11 mouse cellular contexts compared by ENCODE assay signal in the genomic region with DNA sequence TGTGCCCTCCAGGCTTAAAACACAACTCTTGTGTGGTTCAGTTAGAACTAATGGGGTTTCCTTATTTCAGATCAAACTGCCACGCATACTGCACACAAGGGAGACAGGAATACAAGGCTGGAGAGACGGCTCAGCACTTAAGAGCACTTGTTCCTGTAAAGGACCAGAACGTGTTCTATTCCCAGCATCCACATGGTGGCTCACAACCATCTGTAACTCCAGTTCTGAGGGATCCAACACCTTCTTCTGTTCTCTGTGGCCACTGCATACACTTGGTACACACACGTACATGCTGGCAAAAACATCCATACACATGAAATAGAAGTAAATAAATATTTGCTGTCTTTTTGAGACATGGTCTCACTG. TPM values are rescaled to one million over a fixed set of nuclear protein-coding genes. Genes with fewer than 3 reads are reported as not detected.
DNase-seq lines count a peak whose midpoint lies in the region; ATAC-seq and TF ChIP-seq lines count a peak whose summit lies in the region.
"Had no signal": no experiment of that assay in that cellular context is flagged by ENCODE, and none has a peak within 500 bp of the region (broad histone marks: within the 10 kb centered on the region; RNA-seq: fewer than 3 reads in every experiment).

No protein-coding gene starts in this region.

- no peaks in the 10 kb centered on the region for H3K9me3 ChIP-seq in heart, embryonic 15.5 days (replicated peaks)
- H3K9me3 ChIP-seq in heart, embryonic 10.5 days: no peaks in the 10 kb centered on the region
- H3K9me3 ChIP-seq in lung, postnatal 0 days (ENCODE audit: low read length): no peaks in the 10 kb centered on the region
- no peaks in the 10 kb centered on the region for H3K9me3 ChIP-seq in intestine, postnatal 0 days (ENCODE audit: control insufficient read depth)
- H3K9me3 ChIP-seq: liver, embryonic 12.5 days had no signal

- H3K9ac ChIP-seq in heart, embryonic 15.5 days: no peak overlapping the region
- H3K9ac ChIP-seq in lung, postnatal 0 days (replicated peaks; ENCODE audit: low read depth): no peak overlapping the region
- no peak overlapping the region for H3K9ac ChIP-seq in intestine, postnatal 0 days (ENCODE audit: low read depth, low read length)
- H3K9ac ChIP-seq: liver, embryonic 12.5 days had no signal

- peak overlapping the region; percentile 41 for H3K27ac ChIP-seq in heart, embryonic 15.5 days
- no peak overlapping the region for H3K27ac ChIP-seq in heart, embryonic 10.5 days
- H3K27ac ChIP-seq in lung, postnatal 0 days (ENCODE audit: low read length): no peak overlapping the region
- H3K27ac ChIP-seq in intestine, postnatal 0 days (ENCODE audit: low read depth, low read length): no peak overlapping the region
- H3K27ac ChIP-seq: liver, embryonic 12.5 days had no signal

- no peaks in the 10 kb centered on the region for H3K27me3 ChIP-seq in heart, embryonic 15.5 days
- no peaks in the 10 kb centered on the region for H3K27me3 ChIP-seq in heart, embryonic 10.5 days (ENCODE audit: insufficient read depth, poor library complexity, severe bottlenecking)
- H3K27me3 ChIP-seq in lung, postnatal 0 days (replicated peaks; ENCODE audit: insufficient read depth, low read length): no peaks in the 10 kb centered on the region
- H3K27me3 ChIP-seq in intestine, postnatal 0 days (replicated peaks; ENCODE audit: control insufficient read depth, insufficient read depth, low read length): no peaks in the 10 kb centered on the region
- H3K27me3 ChIP-seq: liver, embryonic 12.5 days had no signal

- ATAC-seq in heart, embryonic 15.5 days (replicated peaks; ENCODE audit: insufficient number of reproducible peaks, insufficient read depth, low FRiP score, low read depth): no peak
- no peak for ATAC-seq in lung, postnatal 0 days
- no peak for ATAC-seq in intestine, postnatal 0 days
- no peak for ATAC-seq in monocyte, adult 5-6 weeks (replicated peaks; ENCODE audit: insufficient number of reproducible peaks, low FRiP score, low TSS enrichment, poor library complexity, severe bottlenecking)
- ATAC-seq: CD4-positive, CD25-positive, alpha-beta regulatory T cell, adult 4 months; liver, embryonic 12.5 days had no signal

- TF ChIP-seq EP300 in lung, postnatal 0 days (IDR thresholded peaks at IDR 0.05): no peak

- no peaks in the 10 kb centered on the region for H3K36me3 ChIP-seq in heart, embryonic 15.5 days
- no peaks in the 10 kb centered on the region for H3K36me3 ChIP-seq in heart, embryonic 10.5 days
- H3K36me3 ChIP-seq in lung, postnatal 0 days (ENCODE audit: insufficient read depth, low read length): no peaks in the 10 kb centered on the region
- no peaks in the 10 kb centered on the region for H3K36me3 ChIP-seq in intestine, postnatal 0 days (ENCODE audit: control insufficient read depth, insufficient read depth)
- H3K36me3 ChIP-seq: liver, embryonic 12.5 days had no signal

- peak; percentile 26 for TF ChIP-seq CTCF in lung, postnatal 0 days (IDR thresholded peaks at IDR 0.05)
- TF ChIP-seq CTCF in intestine, postnatal 0 days (IDR thresholded peaks at IDR 0.05; ENCODE audit: low read depth): peak; percentile 38

- 39% methylated on average over 4 of the region's 4 CpGs for WGBS in heart, embryonic 15.5 days
- 45% methylated on average over 4 of the region's 4 CpGs for WGBS in heart, embryonic 10.5 days
- WGBS in lung, postnatal 0 days: 48% methylated on average over 4 of the region's 4 CpGs
- 57% methylated on average over 4 of the region's 4 CpGs for WGBS in intestine, postnatal 0 days

- peak overlapping the region; percentile 8; the same call in 1 of the 2 replicates for H3K4me2 ChIP-seq in heart, embryonic 15.5 days
- no peak overlapping the region for H3K4me2 ChIP-seq in lung, postnatal 0 days (replicated peaks; ENCODE audit: low read depth, low read length)
- no peak overlapping the region for H3K4me2 ChIP-seq in intestine, postnatal 0 days (replicated peaks; ENCODE audit: low read depth)
- H3K4me2 ChIP-seq: liver, embryonic 12.5 days had no signal

- DNase-seq in heart, embryonic 10.5 days (ENCODE audit: low spot score): no peak
- no peak for DNase-seq in lung, postnatal 0 days (ENCODE audit: low spot score)
- DNase-seq in lung, postnatal 36 days: no peak
- peak; percentile 25 to 31 for DNase-seq in left cerebral cortex, postnatal 36 days (ENCODE audit: low spot score in 2 of 2)
- DNase-seq in gastrocnemius, adult 8-10 months (ENCODE audit: low spot score in 2 of 2): no peak
- DNase-seq: kidney, postnatal 4 days had no signal

- H3K4me1 ChIP-seq in heart, embryonic 15.5 days (replicated peaks): peaks cover 15% of the 10 kb centered on the region
- peaks cover 12% of the 10 kb centered on the region for H3K4me1 ChIP-seq in heart, embryonic 10.5 days
- H3K4me1 ChIP-seq in lung, postnatal 0 days (ENCODE audit: insufficient read depth, low read depth, low read length): peaks cover 5% of the 10 kb centered on the region; the same call in 1 of the 2 replicates
- no peaks in the 10 kb centered on the region; the same call in 1 of the 2 replicates for H3K4me1 ChIP-seq in intestine, postnatal 0 days (replicated peaks; ENCODE audit: control insufficient read depth, insufficient read depth, low read length)

- no peak overlapping the region for H3K4me3 ChIP-seq in heart, embryonic 15.5 days
- H3K4me3 ChIP-seq in heart, embryonic 10.5 days: no peak overlapping the region
- H3K4me3 ChIP-seq in lung, postnatal 0 days (ENCODE audit: low read depth, low read length): no peak overlapping the region
- no peak overlapping the region for H3K4me3 ChIP-seq in intestine, postnatal 0 days (ENCODE audit: low read depth, low read length)
- H3K4me3 ChIP-seq: liver, embryonic 12.5 days had no signal

- intact Hi-C loops in left cerebral cortex, postnatal 36 days (cut with DNase I): no loop called here

RNA-seq across cellular contexts. Expression of a gene that starts 16.7 kb away (rescaled TPM):
- polyA plus RNA-seq in heart, embryonic 15.5 days (2015; fragmentation: Nextera tagmentation; extraction: Ambion mirVana): 26.3 and 32.3 TPM in 2 replicates
- polyA plus RNA-seq in heart, embryonic 10.5 days (2016; fragmentation: Nextera tagmentation; extraction: Ambion mirVana): 9.9 and 16.7 TPM in 2 replicates
- polyA plus RNA-seq in lung, postnatal 0 days (2015; fragmentation: Nextera tagmentation; extraction: Ambion mirVana): 167 and 208 TPM in 2 replicates
- 541 and 578 TPM in 2 replicates for polyA plus RNA-seq in intestine, postnatal 0 days (2015; fragmentation: Nextera tagmentation; extraction: Ambion mirVana)
- 1 to 10 TPM; 4.6 to 6.3 TPM for total RNA-seq in left cerebral cortex, postnatal 36 days (2021)
- 10 to 100 TPM; 14.2 to 26.6 (median 21.2) TPM for total RNA-seq in gastrocnemius, adult 8-10 months (2022)
- 28.8 to 34.7 TPM (median 33.1 TPM) in 3 replicates for total RNA-seq in monocyte, adult 5-6 weeks (2017)

RNA-seq across cellular contexts. Expression of a gene that starts 43.5 kb away (rescaled TPM):
- 14.4 and 19.7 TPM in 2 replicates for polyA plus RNA-seq in heart, embryonic 15.5 days (2015; fragmentation: Nextera tagmentation; extraction: Ambion mirVana)
- polyA plus RNA-seq in heart, embryonic 10.5 days (2016; fragmentation: Nextera tagmentation; extraction: Ambion mirVana): 19.1 and 26.3 TPM in 2 replicates
- 12.2 and 17.7 TPM in 2 replicates for polyA plus RNA-seq in lung, postnatal 0 days (2015; fragmentation: Nextera tagmentation; extraction: Ambion mirVana)
- polyA plus RNA-seq in intestine, postnatal 0 days (2015; fragmentation: Nextera tagmentation; extraction: Ambion mirVana): 16.1 and 16.7 TPM in 2 replicates
- 10 to 100 TPM; 31.5 to 34.8 TPM for total RNA-seq in left cerebral cortex, postnatal 36 days (2021)
- total RNA-seq in gastrocnemius, adult 8-10 months (2022): 1 to 10 TPM; 2.1 to 2.6 (median 2.4) TPM
- 17.5 to 27.5 TPM (median 18.8 TPM) in 3 replicates for total RNA-seq in monocyte, adult 5-6 weeks (2017)

Comparison
In these comparisons a context has a peak if more than half of its experiments do, and no peak if none do; other contexts are left out.
1. DNase-seq: peak in left cerebral cortex, postnatal 36 days (2 of 2); none in heart, embryonic 10.5 days (single experiment), lung, postnatal 0 days (single experiment), lung, postnatal 36 days (single experiment) and gastrocnemius, adult 8-10 months (0 of 2).